12 mouse cellular contexts compared by ENCODE assay signal in genomic region chr13:38164932-38165331, GRCm38 (mm10). TPM values are rescaled to one million over a fixed set of nuclear protein-coding genes. Genes with fewer than 3 reads are reported as not detected.
DNase-seq lines count a peak whose midpoint lies in the region; ATAC-seq and TF ChIP-seq lines count a peak whose summit lies in the region.
"Had no signal": no experiment of that assay in that cellular context is flagged by ENCODE, and none has a peak within 500 bp of the region (broad histone marks: within the 10 kb centered on the region; RNA-seq: fewer than 3 reads in every experiment).

No protein-coding gene starts in this region.

- peak; percentile 97 for DNase-seq in liver, adult 2 months (ENCODE audit: extremely low read depth, low read depth, low spot score)
- no peak for DNase-seq in liver, postnatal 0 days
- peak; percentile 5 for DNase-seq in cerebellum, adult 11 months
- peak; percentile 38 for DNase-seq in fibroblast of lung, adult 2 months (ENCODE audit: low read depth)
- peak; percentile 70 for DNase-seq in heart, postnatal 4 days
- DNase-seq in gastrocnemius, adult 18-20 months (ENCODE audit: low spot score): no peak
- no peak for DNase-seq in thymus, postnatal 36 days
- DNase-seq: kidney, adult 9 months had no signal

- TF ChIP-seq POLR2A in liver, adult 2 months (IDR thresholded peaks at IDR 0.05; ENCODE audit: extremely low read depth, insufficient read depth, low read length): no peak

- TF ChIP-seq EP300 in liver, postnatal 0 days (IDR thresholded peaks at IDR 0.05; ENCODE audit: low read depth): no peak

- peaks cover 12% of the 10 kb centered on the region for H3K36me3 ChIP-seq in liver, adult 2 months (ENCODE audit: control insufficient read depth, insufficient read depth, low read length)
- peaks cover 6% of the 10 kb centered on the region; the same call in 1 of the 2 replicates for H3K36me3 ChIP-seq in liver, postnatal 0 days (replicated peaks; ENCODE audit: insufficient read depth, low read length)
- H3K36me3 ChIP-seq: embryonic facial prominence, embryonic 13.5 days; forebrain, embryonic 15.5 days; hindbrain, embryonic 13.5 days; limb, embryonic 10.5 days had no signal

- H3K4me2 ChIP-seq in liver, postnatal 0 days (ENCODE audit: low read depth, low read length): no peak overlapping the region
- H3K4me2 ChIP-seq: embryonic facial prominence, embryonic 13.5 days; forebrain, embryonic 15.5 days; hindbrain, embryonic 13.5 days had no signal

- H3K79me2 ChIP-seq in liver, adult 2 months (ENCODE audit: control insufficient read depth, insufficient read depth, low read length): peaks cover 9% of the 10 kb centered on the region

- no peak overlapping the region for H3K4me3 ChIP-seq in liver, adult 2 months (ENCODE audit: insufficient read depth, low read depth, low read length)
- H3K4me3 ChIP-seq in liver, postnatal 0 days (ENCODE audit: low read depth, low read length): no peak overlapping the region
- H3K4me3 ChIP-seq: embryonic facial prominence, embryonic 13.5 days; forebrain, embryonic 15.5 days; hindbrain, embryonic 13.5 days; limb, embryonic 10.5 days had no signal

- no peaks in the 10 kb centered on the region for H3K9me3 ChIP-seq in liver, postnatal 0 days (ENCODE audit: low read length)
- H3K9me3 ChIP-seq: embryonic facial prominence, embryonic 13.5 days; forebrain, embryonic 15.5 days; hindbrain, embryonic 13.5 days; limb, embryonic 10.5 days had no signal

- no peak overlapping the region for H3K9ac ChIP-seq in liver, adult 2 months (ENCODE audit: low read depth, low read length)
- no peak overlapping the region for H3K9ac ChIP-seq in liver, postnatal 0 days (replicated peaks)
- H3K9ac ChIP-seq: embryonic facial prominence, embryonic 13.5 days; forebrain, embryonic 15.5 days; hindbrain, embryonic 13.5 days had no signal

- peaks cover 8% of the 10 kb centered on the region for H3K4me1 ChIP-seq in liver, adult 2 months (ENCODE audit: control insufficient read depth, insufficient read depth, low read length)
- H3K4me1 ChIP-seq in liver, postnatal 0 days (ENCODE audit: insufficient read depth): no peaks in the 10 kb centered on the region
- H3K4me1 ChIP-seq: embryonic facial prominence, embryonic 13.5 days; forebrain, embryonic 15.5 days; hindbrain, embryonic 13.5 days had no signal

- 28% methylated on average over 11 of the region's 11 CpGs for WGBS in liver, adult 2 months
- WGBS in liver, postnatal 0 days (ENCODE audit: insufficient replicate concordance): 79% methylated on average over 11 of the region's 11 CpGs

- no peak for ATAC-seq in liver, postnatal 0 days
- ATAC-seq: forebrain, embryonic 15.5 days had no signal

- H3K27ac ChIP-seq in liver, adult 2 months (replicated peaks; ENCODE audit: insufficient read depth, low read depth, low read length): no peak overlapping the region
- no peak overlapping the region for H3K27ac ChIP-seq in liver, postnatal 0 days (ENCODE audit: low read depth)
- H3K27ac ChIP-seq: embryonic facial prominence, embryonic 13.5 days; forebrain, embryonic 15.5 days; hindbrain, embryonic 13.5 days; limb, embryonic 10.5 days had no signal

- TF ChIP-seq CTCF in liver, adult 2 months (IDR thresholded peaks at IDR 0.05; ENCODE audit: low read depth, low read length): no peak
- TF ChIP-seq CTCF in liver, postnatal 0 days (IDR thresholded peaks at IDR 0.05; ENCODE audit: low read depth): no peak

- no peaks in the 10 kb centered on the region for H3K27me3 ChIP-seq in liver, adult 2 months (ENCODE audit: control insufficient read depth, insufficient read depth, low read length)
- no peaks in the 10 kb centered on the region for H3K27me3 ChIP-seq in liver, postnatal 0 days (ENCODE audit: insufficient read depth, low read length)
- H3K27me3 ChIP-seq: embryonic facial prominence, embryonic 13.5 days; forebrain, embryonic 15.5 days; hindbrain, embryonic 13.5 days had no signal

RNA-seq across cellular contexts. Expression of gene Dsp, which starts 13.8 kb away (rescaled TPM):
- total RNA-seq in liver, adult 2 months (2014; rRNA removed): 20.1 and 23.9 TPM in 2 replicates
- 5.8 and 7.0 TPM in 2 replicates for polyA plus RNA-seq in liver, adult 2 months (2012; rRNA removed)
- 1.9 TPM in 2 replicates for polyA plus RNA-seq in liver, postnatal 0 days (2015; fragmentation: Nextera tagmentation; extraction: Ambion mirVana)
- 100 to 1,000 TPM; 361 to 388 TPM for total RNA-seq in heart, postnatal 4 days (2021)
- under 1 TPM in 1 of 2 experiments, not detected in 1; 0.09 TPM for total RNA-seq in gastrocnemius, adult 18-20 months (2021)

RNA-seq across cellular contexts. Expression of gene Snrnp48, which starts 39.8 kb away (rescaled TPM):
- 17.7 TPM in 2 replicates for total RNA-seq in liver, adult 2 months (2014; rRNA removed)
- 12.8 and 15.8 TPM in 2 replicates for polyA plus RNA-seq in liver, adult 2 months (2012; rRNA removed)
- polyA plus RNA-seq in liver, postnatal 0 days (2015; fragmentation: Nextera tagmentation; extraction: Ambion mirVana): 12.1 TPM in 2 replicates
- total RNA-seq in heart, postnatal 4 days (2021): 10 to 100 TPM; 12.5 to 14.1 TPM
- 10 to 100 TPM in 1 of 2 experiments, 1 to 10 TPM in 1; 9.8 to 10.5 TPM for total RNA-seq in gastrocnemius, adult 18-20 months (2021)

Comparison
In these comparisons a context has a peak if more than half of its experiments do, and no peak if none do; other contexts are left out.
1. DNase-seq: peak in liver, adult 2 months (single experiment), cerebellum, adult 11 months (single experiment), fibroblast of lung, adult 2 months (single experiment) and heart, postnatal 4 days (single experiment); none in liver, postnatal 0 days (single experiment), gastrocnemius, adult 18-20 months (single experiment) and thymus, postnatal 36 days (0 of 2).
2. RNA of gene Dsp, which starts 13.8 kb away (total RNA-seq): 361 to 388 TPM in heart, postnatal 4 days and 20.1 to 23.9 TPM in liver, adult 2 months; 0.09 TPM in gastrocnemius, adult 18-20 months; every median in the first group is over 10 times any median in the second.